Mouse (Mus musculus) hindbrain, embryonic 12.5 days (tissue): ENCODE measurements around the gene Sept10. TPM values are rescaled to one million over a fixed set of nuclear protein-coding genes. Genes with fewer than 3 reads are reported as not detected.
A peak's percentile ranks its signal among the peaks of the same experiment; 100 is the strongest.

Experiments
- ATAC-seq: fragments of 200-750 bp; cut with Nextera tagmentation; 2 replicates; pipeline ENCODE4 v1.8.0; 2017; ENCODE audit warnings: moderate TSS enrichment; ENCODE audit not compliant: low FRiP score
- H3K27ac ChIP-seq: fragments of 300-500 bp; sonication (generic); 2 replicates; pipeline ENCODE4 v1.5.1; 2016; ENCODE audit warnings: mild to moderate bottlenecking
- H3K27me3 ChIP-seq: fragments of 300-500 bp; sonication (generic); 2 replicates; pipeline ENCODE4 v1.6.1; 2016; ENCODE audit warnings: mild to moderate bottlenecking
- H3K36me3 ChIP-seq: fragments of 300-500 bp; sonication (generic); 2 replicates; pipeline ENCODE4 v1.6.1; 2016; ENCODE audit warnings: mild to moderate bottlenecking
- H3K4me1 ChIP-seq: fragments of 300-500 bp; sonication (generic); 2 replicates; pipeline ENCODE4 v1.6.1; 2016
- H3K4me2 ChIP-seq: fragments of 300-500 bp; sonication (generic); replicated peaks from 2 replicates; pipeline ENCODE4 v1.6.1; 2016; ENCODE audit warnings: mild to moderate bottlenecking
- H3K4me3 ChIP-seq: fragments of 300-500 bp; sonication (generic); 2 replicates; pipeline ENCODE4 v1.5.1; 2016; ENCODE audit warnings: mild to moderate bottlenecking
- H3K9ac ChIP-seq: fragments of 300-500 bp; sonication (generic); 2 replicates; pipeline ENCODE4 v1.6.1; 2016; ENCODE audit warnings: mild to moderate bottlenecking, moderate library complexity
- H3K9me3 ChIP-seq: fragments of 300-500 bp; sonication (generic); replicated peaks from 2 replicates; pipeline ENCODE4 v1.6.1; 2016; ENCODE audit warnings: mild to moderate bottlenecking
- WGBS: fragments of 180-500 bp; shearing (Covaris S2); methylation state at CpG from one replicate; pipeline ENCODE4 v1.1.7; 2016; 5-methylcytosine and 5-hydroxymethylcytosine counted together
- polyA plus RNA-seq: library from polyadenylated mRNA; unstranded; fragments of >200 nt; fragmentation: Nextera tagmentation; extraction: Ambion mirVana; gene quantifications from 2 replicates; pipeline ENCODE4 v1.2.1, GENCODE M21; 2016

Gene Sept10
- polyA plus RNA-seq, 1 experiment from 2014 or later = 24.4 TPM

DNA sequence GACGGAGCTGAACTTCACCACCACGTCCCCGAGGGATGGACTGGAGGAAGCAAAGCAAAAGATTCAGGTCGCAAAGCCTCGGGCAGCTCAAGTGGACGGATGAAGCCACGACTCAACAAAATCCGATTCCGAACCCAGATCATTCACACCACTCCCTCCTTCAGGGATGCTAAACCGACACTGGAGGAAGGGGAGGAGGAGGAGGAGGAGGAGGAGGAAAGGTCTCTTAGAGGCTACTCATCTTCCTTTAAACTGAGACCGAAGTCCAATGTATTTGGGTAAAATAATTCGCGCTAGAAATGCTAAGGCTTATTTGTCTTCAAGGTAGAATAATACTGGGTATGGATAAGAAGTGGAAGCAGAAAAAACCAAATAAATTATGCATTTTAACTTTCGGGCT, 1.7 kb upstream of the Sept10 start:
- H3K36me3 ChIP-seq = no peaks in the 10 kb centered on the region
- no peak for ATAC-seq
- H3K4me2 ChIP-seq = peak overlapping the region; percentile 98
- WGBS = 38% methylated on average over 14 of the region's 14 CpGs
- no peaks in the 10 kb centered on the region for H3K27me3 ChIP-seq
- H3K4me3 ChIP-seq = peak overlapping the region; percentile 82
- H3K4me1 ChIP-seq = peaks cover 15% of the 10 kb centered on the region
- no peaks in the 10 kb centered on the region for H3K9me3 ChIP-seq
- peak overlapping the region; percentile 84 for H3K9ac ChIP-seq
- H3K27ac ChIP-seq = no peak overlapping the region

DNA sequence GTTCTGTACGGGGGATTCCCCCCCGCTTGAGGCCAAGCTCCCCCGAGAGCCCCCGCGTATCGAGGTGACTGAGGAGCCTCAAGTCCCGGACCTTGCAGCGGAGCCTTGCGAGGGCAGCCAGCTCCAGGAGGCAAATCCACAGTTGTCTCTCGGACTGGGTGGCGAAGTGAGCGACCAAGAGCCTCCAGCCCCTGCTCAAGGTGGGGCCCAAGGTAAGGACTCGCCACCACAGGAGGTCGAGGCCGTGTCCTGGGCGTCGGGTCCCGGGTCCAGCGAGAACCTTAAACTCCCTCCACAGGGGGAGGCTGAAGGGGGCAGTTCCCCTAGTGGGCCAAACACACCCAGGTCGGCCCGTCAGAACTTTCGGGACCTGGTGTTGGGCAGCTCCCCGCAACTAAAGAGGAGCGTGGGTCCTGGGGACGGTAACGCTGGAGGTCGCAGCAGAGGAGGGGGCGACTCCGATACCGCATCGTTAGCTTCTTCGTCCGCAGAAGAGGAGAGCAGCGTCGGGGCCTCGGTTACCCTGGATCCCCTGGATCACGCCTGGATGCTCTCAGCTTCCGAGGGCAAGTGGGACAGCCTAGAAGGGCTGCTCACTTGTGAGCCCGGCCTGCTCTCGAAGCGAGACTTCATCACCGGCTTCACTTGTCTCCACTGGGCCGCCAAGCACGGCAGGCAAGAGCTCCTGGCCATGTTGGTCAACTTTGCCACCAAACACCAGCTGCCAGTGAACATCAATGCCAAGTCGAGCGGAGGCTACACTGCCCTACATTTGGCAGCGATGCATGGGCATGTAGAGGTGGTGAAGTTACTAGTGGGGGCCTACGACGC, 839 bp upstream of the Sept10 start:
- H3K4me2 ChIP-seq = peak overlapping the region; percentile 98
- peak overlapping the region; percentile 84 for H3K9ac ChIP-seq
- peak overlapping the region; percentile 82 for H3K4me3 ChIP-seq
- 2% methylated on average over 47 of the region's 49 CpGs for WGBS
- H3K27me3 ChIP-seq = no peaks in the 10 kb centered on the region
- H3K4me1 ChIP-seq = peaks cover 15% of the 10 kb centered on the region
- H3K36me3 ChIP-seq = no peaks in the 10 kb centered on the region
- ATAC-seq = peak; percentile 39
- no peaks in the 10 kb centered on the region for H3K9me3 ChIP-seq
- H3K27ac ChIP-seq = peak overlapping the region; percentile 96

DNA sequence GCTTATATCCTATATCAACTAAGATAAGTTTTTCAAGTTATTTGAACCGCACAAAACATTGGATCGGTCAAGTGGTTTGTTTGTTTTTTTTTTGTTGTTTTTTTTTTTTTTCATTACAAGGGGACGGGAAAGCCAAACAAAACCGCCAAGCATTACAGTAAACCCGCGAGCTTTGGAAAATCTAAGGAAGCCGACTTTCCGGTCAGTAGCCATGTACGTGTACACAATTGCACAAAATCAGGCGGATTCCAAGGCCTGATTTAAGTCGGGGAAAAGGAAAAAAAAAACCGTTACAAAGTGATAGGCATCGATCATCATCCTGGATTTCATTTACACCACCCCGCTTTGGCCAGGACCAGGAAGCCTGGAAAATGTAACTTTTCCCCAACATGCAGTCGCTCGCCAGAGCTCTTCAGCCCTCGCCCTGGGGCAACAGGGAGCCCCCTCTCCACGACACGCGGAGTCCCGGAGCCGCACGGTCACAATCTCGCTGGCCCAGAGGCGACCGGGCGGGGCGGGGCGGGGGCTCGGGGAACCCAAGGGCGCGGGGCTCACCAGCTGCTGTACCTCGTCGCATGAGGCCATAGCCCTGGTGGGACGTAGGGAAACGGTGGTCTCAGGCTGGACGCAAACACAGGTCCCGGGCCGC, 699 bp downstream of the Sept10 start:
- peak overlapping the region; percentile 84 for H3K9ac ChIP-seq
- H3K4me2 ChIP-seq = peak overlapping the region; percentile 98
- H3K4me1 ChIP-seq = peaks cover 15% of the 10 kb centered on the region
- ATAC-seq = no peak
- no peaks in the 10 kb centered on the region for H3K9me3 ChIP-seq
- WGBS = 1% methylated on average over 39 of the region's 39 CpGs
- H3K27ac ChIP-seq = peak overlapping the region; percentile 96
- no peaks in the 10 kb centered on the region for H3K27me3 ChIP-seq
- H3K4me3 ChIP-seq = peak overlapping the region; percentile 82
- no peaks in the 10 kb centered on the region for H3K36me3 ChIP-seq

DNA sequence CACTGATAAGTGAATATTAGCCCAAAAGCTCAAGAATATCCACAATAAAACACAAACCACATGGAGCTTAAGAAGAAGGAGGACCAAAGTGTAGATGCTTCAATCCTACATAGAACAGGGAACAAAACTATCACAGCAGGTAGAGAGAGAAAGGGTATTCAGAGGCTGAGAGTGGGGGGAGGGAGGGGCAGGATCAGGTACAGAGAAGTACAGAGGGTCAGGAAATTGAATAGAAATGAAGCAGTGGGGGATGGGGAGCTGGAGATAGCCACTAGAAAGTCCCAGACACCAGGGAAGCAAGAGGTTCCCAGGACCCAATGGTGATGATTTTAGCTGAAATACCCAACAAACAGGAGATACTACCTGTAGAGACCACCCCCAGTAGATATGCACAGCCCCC, 21.6 kb downstream of the Sept10 start:
- H3K9ac ChIP-seq = no peak overlapping the region
- no peak for ATAC-seq

DNA sequence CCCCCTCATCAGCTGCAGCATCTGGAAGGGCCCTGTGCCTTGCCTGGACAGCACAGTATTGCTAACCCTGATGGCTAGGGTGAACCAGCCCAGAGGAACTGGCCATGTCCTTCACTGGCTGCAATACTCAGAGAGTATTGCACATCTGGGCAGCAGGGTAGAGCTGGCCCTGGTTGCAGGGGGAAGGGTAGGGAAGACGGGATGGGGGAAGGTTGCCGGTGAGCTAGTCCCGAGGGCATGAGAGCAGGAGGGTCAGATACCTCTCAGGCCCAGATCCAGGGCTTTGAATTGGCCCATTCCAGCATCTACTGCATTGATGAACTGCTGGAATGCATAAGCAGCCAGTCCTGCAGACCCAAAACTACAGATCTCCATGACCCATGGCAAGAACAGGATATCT, 24.9 kb downstream of the Sept10 start:
- 83% methylated on average over 3 of the region's 3 CpGs for WGBS
- no peak for ATAC-seq
- no peaks in the 10 kb centered on the region for H3K36me3 ChIP-seq
- no peaks in the 10 kb centered on the region for H3K9me3 ChIP-seq
- no peak overlapping the region for H3K4me2 ChIP-seq
- no peaks in the 10 kb centered on the region for H3K27me3 ChIP-seq
- no peak overlapping the region for H3K4me3 ChIP-seq
- peaks cover 8% of the 10 kb centered on the region; the same call in 1 of the 2 replicates for H3K4me1 ChIP-seq
- no peak overlapping the region for H3K9ac ChIP-seq
- H3K27ac ChIP-seq = no peak overlapping the region

More for the DNA sequence above, 21.6 kb downstream of the Sept10 start:
- H3K4me2 ChIP-seq = no peak overlapping the region
- H3K4me3 ChIP-seq = no peak overlapping the region
- no peaks in the 10 kb centered on the region for H3K9me3 ChIP-seq
- H3K27me3 ChIP-seq = no peaks in the 10 kb centered on the region
- peaks cover 5% of the 10 kb centered on the region; the same call in 1 of the 2 replicates for H3K4me1 ChIP-seq
- no peaks in the 10 kb centered on the region for H3K36me3 ChIP-seq
- H3K27ac ChIP-seq = no peak overlapping the region

DNA sequence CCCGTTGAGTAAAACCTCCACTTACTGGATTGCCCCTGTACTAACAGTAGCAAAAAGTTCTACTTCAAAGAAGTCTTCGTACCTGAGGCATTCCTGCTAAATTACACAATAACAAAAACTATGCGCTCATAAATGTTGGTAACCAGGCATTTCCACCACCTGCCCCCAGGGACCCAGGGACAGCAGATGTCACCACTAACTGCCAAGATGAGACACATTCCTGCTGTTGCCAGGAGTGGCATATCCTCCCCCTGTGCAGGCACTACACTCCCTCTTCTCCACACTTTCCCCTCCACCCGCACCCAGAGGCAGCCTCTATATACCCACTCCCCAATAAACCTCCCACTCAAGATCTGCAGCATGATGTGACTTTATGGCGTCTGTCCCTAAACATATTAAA, 26.8 kb downstream of the Sept10 start:
- Histone ChIP-seq H3K9ac (no peak overlapping the region), H3K4me3 (no peak overlapping the region), H3K4me2 (no peak overlapping the region), H3K36me3 (0 out of 2 replicates have a peak, but pooled peaks cover 13% of the 10 kb centered on the region), H3K9me3 (no peaks in the 10 kb centered on the region), H3K27me3 (no peaks in the 10 kb centered on the region), H3K27ac (no peak overlapping the region), H3K4me1 (peaks cover 8% of the 10 kb centered on the region; the same call in 1 of the 2 replicates)
- 81% methylated on average over 5 of the region's 5 CpGs for WGBS
- ATAC-seq = no peak

DNA sequence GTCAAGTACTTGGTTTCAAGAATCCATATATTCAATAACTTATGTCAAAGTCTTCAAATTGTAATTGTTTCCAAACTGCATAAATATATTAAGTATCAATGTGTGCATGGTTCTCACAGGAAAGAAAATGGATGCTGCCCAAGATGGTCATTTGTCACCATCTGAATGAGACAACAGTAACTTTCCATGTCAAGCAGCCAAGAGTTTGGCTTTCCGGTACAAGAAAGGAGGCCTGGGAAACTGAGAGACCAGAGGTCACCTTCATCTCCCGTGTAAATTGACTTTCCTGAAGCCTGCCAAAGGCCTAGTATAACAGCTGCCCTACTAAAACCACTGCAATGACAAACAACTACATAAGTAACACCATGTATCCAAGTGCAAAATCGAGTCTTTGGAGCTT, 39.3 kb downstream of the Sept10 start:
- H3K4me3 ChIP-seq = no peak overlapping the region
- H3K27me3 ChIP-seq = no peaks in the 10 kb centered on the region
- no peak overlapping the region for H3K4me2 ChIP-seq
- H3K9ac ChIP-seq = no peak overlapping the region
- H3K36me3 ChIP-seq = no peaks in the 10 kb centered on the region
- ATAC-seq = no peak
- H3K27ac ChIP-seq = no peak overlapping the region
- H3K4me1 ChIP-seq = no peaks in the 10 kb centered on the region
- 71% methylated on average over 3 of the region's 3 CpGs for WGBS
- no peaks in the 10 kb centered on the region for H3K9me3 ChIP-seq

DNA sequence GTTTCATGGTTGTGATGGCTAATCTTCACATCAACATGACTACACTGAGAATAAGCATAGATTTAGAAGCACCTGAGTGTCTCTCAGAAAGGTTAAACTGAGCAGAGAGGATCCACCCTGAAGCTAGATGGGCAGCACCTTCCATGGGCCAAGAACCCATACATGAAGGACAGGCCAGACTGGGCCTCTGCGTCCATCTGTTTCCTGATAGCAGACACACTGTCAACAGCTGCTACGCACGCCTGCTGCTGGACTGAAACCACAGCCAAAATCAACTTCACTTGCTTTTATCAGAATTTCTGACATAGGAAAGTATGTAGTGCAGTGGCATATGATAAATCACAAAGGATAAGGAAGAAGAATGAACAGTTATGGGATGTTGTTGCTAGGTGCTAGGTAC, 42.0 kb downstream of the Sept10 start:
- no peaks in the 10 kb centered on the region for H3K27me3 ChIP-seq
- no peak overlapping the region for H3K4me2 ChIP-seq
- no peaks in the 10 kb centered on the region for H3K9me3 ChIP-seq
- no peak overlapping the region for H3K4me3 ChIP-seq
- peaks cover 12% of the 10 kb centered on the region; the same call in 1 of the 2 replicates for H3K36me3 ChIP-seq
- no peak overlapping the region for H3K27ac ChIP-seq
- no peaks in the 10 kb centered on the region for H3K4me1 ChIP-seq
- 89% methylated on average over 3 of the region's 3 CpGs for WGBS
- ATAC-seq = no peak
- H3K9ac ChIP-seq = no peak overlapping the region

DNA sequence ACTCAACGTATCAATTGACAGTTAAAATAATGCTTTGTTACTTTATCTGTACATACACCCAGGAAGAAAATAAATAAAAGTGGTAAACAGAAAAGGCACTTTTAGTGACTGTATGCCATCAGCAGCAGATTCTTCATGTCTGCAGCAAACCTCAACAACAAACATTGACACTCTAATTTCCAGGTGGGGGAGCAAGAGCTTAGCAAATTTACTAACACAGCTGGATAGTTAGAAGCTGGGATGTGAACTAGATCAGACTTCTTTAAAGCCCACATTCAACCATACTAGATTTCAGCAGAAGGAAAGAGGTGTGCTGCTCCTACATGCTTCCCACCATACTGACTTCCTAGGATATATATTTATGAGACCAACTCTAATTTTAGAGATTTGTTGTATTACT, 49.1 kb downstream of the Sept10 start:
- 86% methylated on average over 1 of the region's 1 CpGs for WGBS
- Histone ChIP-seq H3K4me3 (no peak overlapping the region), H3K9ac (no peak overlapping the region), H3K9me3 (no peaks in the 10 kb centered on the region), H3K4me1 (no peaks in the 10 kb centered on the region), H3K4me2 (no peak overlapping the region), H3K27me3 (no peaks in the 10 kb centered on the region), H3K36me3 (peaks cover 12% of the 10 kb centered on the region; the same call in 1 of the 2 replicates), H3K27ac (no peak overlapping the region)
- ATAC-seq = no peak

DNA sequence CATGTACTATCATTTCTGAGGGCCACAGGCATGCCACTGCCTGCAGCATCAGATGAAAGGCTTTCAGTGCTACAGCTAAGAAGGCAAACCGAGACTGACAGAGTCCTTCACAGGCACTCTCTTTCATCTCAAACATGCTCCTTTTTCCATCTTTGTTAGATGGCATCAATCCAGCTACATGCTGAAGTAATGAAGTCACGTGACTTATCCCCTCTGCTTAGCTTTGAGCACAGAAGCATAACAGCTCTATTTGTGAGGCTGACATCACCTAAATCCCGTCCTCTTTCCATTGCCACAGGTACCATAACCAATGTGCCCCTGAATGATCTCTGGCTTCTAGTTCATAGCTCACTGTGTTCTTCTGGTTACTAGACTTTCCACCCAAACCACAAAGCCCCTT, 50.6 kb downstream of the Sept10 start:
- Histone ChIP-seq H3K9me3 (no peaks in the 10 kb centered on the region), H3K4me1 (no peaks in the 10 kb centered on the region), H3K36me3 (peaks cover 9% of the 10 kb centered on the region), H3K4me2 (no peak overlapping the region), H3K27me3 (no peaks in the 10 kb centered on the region), H3K27ac (no peak overlapping the region), H3K9ac (no peak overlapping the region), H3K4me3 (no peak overlapping the region)
- ATAC-seq = no peak
- 77% methylated on average over 3 of the region's 3 CpGs for WGBS

DNA sequence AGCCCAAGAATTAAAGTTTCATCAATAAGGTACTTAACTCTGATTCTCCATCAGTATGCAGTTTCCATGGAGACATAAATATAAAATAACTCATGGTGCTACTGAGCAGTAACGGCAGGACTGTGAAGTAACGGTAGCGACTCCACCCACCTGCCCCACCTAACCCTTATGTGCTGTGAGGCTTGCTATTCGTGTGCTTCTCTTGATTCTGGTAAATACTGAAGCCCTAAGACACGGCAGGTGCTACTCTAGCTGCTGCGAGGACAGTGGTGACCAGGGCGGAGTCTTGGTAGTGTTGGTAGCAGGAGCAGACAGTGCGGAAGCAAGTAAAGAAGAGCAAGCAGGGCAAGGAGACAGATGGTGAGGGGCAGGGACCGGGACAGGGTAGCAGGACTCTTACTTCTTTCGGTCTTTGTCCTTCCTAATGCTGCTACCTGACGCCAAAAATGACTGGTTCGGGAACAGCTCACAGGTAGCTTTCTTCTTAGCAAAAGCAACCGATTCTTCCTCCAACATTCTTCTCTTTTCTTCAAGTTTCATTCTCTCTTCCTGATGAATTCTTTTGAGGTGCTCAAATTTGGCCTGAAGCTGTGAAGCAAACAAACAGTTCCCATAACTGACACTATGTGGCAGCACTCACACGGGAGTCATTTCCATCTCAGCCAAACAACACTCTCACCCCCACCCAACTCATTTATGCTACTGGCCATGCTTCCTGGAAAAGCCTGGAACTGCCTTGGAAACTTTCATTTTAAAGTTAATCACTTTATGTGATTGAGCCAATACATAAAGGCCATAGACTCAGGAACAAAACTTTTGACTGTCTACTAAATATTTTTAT, 55.3 kb downstream of the Sept10 start:
- no peak overlapping the region for H3K4me2 ChIP-seq
- H3K9me3 ChIP-seq = no peaks in the 10 kb centered on the region
- H3K27me3 ChIP-seq = no peaks in the 10 kb centered on the region
- H3K36me3 ChIP-seq = peaks cover 4% of the 10 kb centered on the region; the same call in 1 of the 2 replicates
- no peaks in the 10 kb centered on the region for H3K4me1 ChIP-seq
- no peak for ATAC-seq
- WGBS = 72% methylated on average over 14 of the region's 14 CpGs
- no peak overlapping the region for H3K9ac ChIP-seq
- H3K4me3 ChIP-seq = no peak overlapping the region
- H3K27ac ChIP-seq = no peak overlapping the region
